In the genomic region with DNA sequence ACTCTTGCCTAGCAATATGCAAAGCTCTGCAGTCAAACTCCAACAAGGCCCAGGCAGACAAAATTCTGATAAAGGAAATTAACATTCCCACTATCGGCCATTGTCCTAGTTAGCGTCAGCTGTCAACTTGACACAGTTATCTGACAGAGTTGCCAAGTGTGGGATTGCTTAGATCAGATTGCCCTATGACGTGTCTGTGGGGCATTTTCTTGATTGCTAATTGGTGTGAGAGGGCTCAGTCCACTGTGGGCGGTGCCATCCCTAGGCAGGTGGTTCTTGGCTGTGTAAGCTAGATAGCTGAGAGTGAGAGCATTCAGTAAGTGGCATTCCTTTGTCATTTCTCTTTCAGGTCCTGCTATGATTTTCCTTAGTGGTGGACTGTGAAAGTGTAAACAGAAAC, we compare ENCODE assay signal across 18 mouse cellular contexts. TPM values are rescaled to one million over a fixed set of nuclear protein-coding genes. Genes with fewer than 3 reads are reported as not detected.
DNase-seq lines count a peak whose midpoint lies in the region; ATAC-seq lines count a peak whose summit lies in the region.
"Had no signal": no experiment of that assay in that cellular context is flagged by ENCODE, and none has a peak within 500 bp of the region (broad histone marks: within the 10 kb centered on the region; RNA-seq: fewer than 3 reads in every experiment).

No protein-coding gene starts in this region.

- peak; percentile 10; the same call in 1 of the 2 replicates for ATAC-seq in megakaryocyte progenitor cell, adult 5-6 weeks (replicated peaks; ENCODE audit: poor library complexity)
- no peak for ATAC-seq in kidney, embryonic 15.5 days (replicated peaks; ENCODE audit: low FRiP score)
- ATAC-seq: activated CD4-positive, CD25-positive, alpha-beta regulatory T cell, adult 4 months; forebrain, embryonic 14.5 days; hindbrain, embryonic 16.5 days had no signal

- 75% methylated on average over 4 of the region's 4 CpGs for WGBS in heart, embryonic 10.5 days
- WGBS in kidney, embryonic 15.5 days, result 89% methylated on average over 4 of the region's 4 CpGs

- no peaks in the 10 kb centered on the region for H3K27me3 ChIP-seq in heart, embryonic 10.5 days (ENCODE audit: insufficient read depth, poor library complexity, severe bottlenecking)
- H3K27me3 ChIP-seq in kidney, embryonic 15.5 days, result no peaks in the 10 kb centered on the region
- H3K27me3 ChIP-seq: heart, embryonic 13.5 days; hindbrain, embryonic 12.5 days had no signal

- intact Hi-C loops in heart, postnatal 10 days (cut with DNase I), result no loop called here

- H3K9ac ChIP-seq in kidney, embryonic 15.5 days, result no peak overlapping the region
- H3K9ac ChIP-seq: heart, embryonic 13.5 days; hindbrain, embryonic 12.5 days had no signal

- H3K4me1 ChIP-seq in heart, embryonic 10.5 days, result peaks cover 10% of the 10 kb centered on the region
- H3K4me1 ChIP-seq in kidney, embryonic 15.5 days, result no peaks in the 10 kb centered on the region
- H3K4me1 ChIP-seq: heart, embryonic 13.5 days; hindbrain, embryonic 12.5 days had no signal

- H3K9me3 ChIP-seq in heart, embryonic 10.5 days, result no peaks in the 10 kb centered on the region
- no peaks in the 10 kb centered on the region for H3K9me3 ChIP-seq in kidney, embryonic 15.5 days (replicated peaks)
- H3K9me3 ChIP-seq: heart, embryonic 13.5 days; hindbrain, embryonic 12.5 days had no signal

- H3K36me3 ChIP-seq in heart, embryonic 10.5 days, result no peaks in the 10 kb centered on the region
- no peaks in the 10 kb centered on the region for H3K36me3 ChIP-seq in kidney, embryonic 15.5 days
- H3K36me3 ChIP-seq: heart, embryonic 13.5 days; hindbrain, embryonic 12.5 days had no signal

- H3K4me3 ChIP-seq in heart, embryonic 10.5 days, result no peak overlapping the region
- H3K4me3 ChIP-seq in kidney, embryonic 15.5 days (replicated peaks), result no peak overlapping the region
- H3K4me3 ChIP-seq: heart, embryonic 13.5 days; hindbrain, embryonic 12.5 days had no signal

- H3K4me2 ChIP-seq in kidney, embryonic 15.5 days, result no peak overlapping the region
- H3K4me2 ChIP-seq: heart, embryonic 13.5 days; hindbrain, embryonic 12.5 days had no signal

- no peak overlapping the region for H3K27ac ChIP-seq in heart, embryonic 10.5 days
- H3K27ac ChIP-seq in kidney, embryonic 15.5 days, result no peak overlapping the region
- H3K27ac ChIP-seq: heart, embryonic 13.5 days; hindbrain, embryonic 12.5 days had no signal

- peak; percentile 57 for DNase-seq in heart, embryonic 10.5 days (ENCODE audit: low spot score)
- DNase-seq in heart, postnatal 10 days, result no peak
- DNase-seq in adipocyte (ENCODE audit: low spot score), result peak; percentile 52
- no peak for DNase-seq in layer of hippocampus, postnatal 25 days (ENCODE audit: extremely low spot score in 1 of 2, low spot score in 1 of 2)
- DNase-seq: adrenal gland, postnatal 10 days; adrenal gland, postnatal 36 days; cerebellum, adult 18-20 months; cerebellum, adult 9-10 months; cerebellum, postnatal 14 days; gastrocnemius, postnatal 25 days; heart, adult 18-20 months had no signal

RNA-seq across cellular contexts. Expression of gene Sos1, which starts 25.1 kb away (rescaled TPM):
- polyA plus RNA-seq in heart, embryonic 10.5 days (2016; fragmentation: Nextera tagmentation; extraction: Ambion mirVana), result 2.5 and 3.2 TPM in 2 replicates
- total RNA-seq in heart, postnatal 10 days (2021), result 10 to 100 TPM; 16.2 to 17.9 TPM
- total RNA-seq in megakaryocyte progenitor cell, adult 5-6 weeks (2015), result 21.1 and 22.9 TPM in 2 replicates
- 5.7 and 9.0 TPM in 2 replicates for total RNA-seq in megakaryocyte progenitor cell, adult 5-6 weeks (2017)
- 10 to 100 TPM; 31.6 to 34.3 TPM for total RNA-seq in layer of hippocampus, postnatal 25 days (2021)
- 4.6 TPM in 2 replicates for polyA plus RNA-seq in kidney, embryonic 15.5 days (2015; fragmentation: Nextera tagmentation; extraction: Ambion mirVana)

Comparison
In these comparisons a context has a peak if more than half of its experiments do, and no peak if none do; other contexts are left out.
1. DNase-seq: peak in heart, embryonic 10.5 days (single experiment) and adipocyte (single experiment); none in heart, postnatal 10 days (0 of 2) and layer of hippocampus, postnatal 25 days (0 of 2).